Mouse (Mus musculus) lung, postnatal 0 days (tissue): ENCODE data around the gene Arhgef10l.

Experiments
- CTCF ChIP-seq: IDR thresholded peaks from 2 replicates; pipeline ENCODE4 v1.5.1; 2016; ENCODE audit warnings: antibody characterized with exemption, mild to moderate bottlenecking
- EP300 ChIP-seq: IDR thresholded peaks from 2 replicates; pipeline ENCODE4 v1.6.1; 2016; ENCODE audit warnings: antibody characterized with exemption, mild to moderate bottlenecking, control low read depth

- TF ChIP-seq CTCF, result no peak
- no peak for TF ChIP-seq EP300
Measured at GRCm38 (mm10) chr4:140695675-140696585, 30.1 kb upstream of the Arhgef10l start.
